Mouse (Mus musculus): ENCODE results near the gene Grb10.

DNA sequence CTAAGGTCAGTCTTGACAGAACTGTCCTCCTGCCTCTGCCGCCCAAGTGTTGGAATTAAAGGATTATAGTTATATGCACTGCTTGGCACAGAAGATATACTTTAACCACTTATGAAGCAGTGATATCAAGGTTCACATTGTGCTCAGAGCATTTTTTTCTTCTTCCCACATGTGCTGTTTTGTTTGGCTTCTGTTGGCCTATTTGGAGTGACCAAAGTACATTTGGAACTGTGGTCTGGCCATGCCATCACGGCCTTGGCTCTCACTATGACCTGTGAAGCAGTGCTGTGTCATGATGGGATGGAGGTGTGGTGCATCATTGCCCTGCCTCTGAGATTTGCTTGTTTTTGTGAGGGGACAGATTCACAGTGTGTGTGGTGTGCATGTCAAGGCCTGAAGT lies 109.9 kb downstream of the Grb10 start:
- no peak for TF ChIP-seq CTCF (IDR thresholded peaks at IDR 0.05; ENCODE audit: extremely low read depth, insufficient read depth, low read length)
- no peak for TF ChIP-seq POLR2A (IDR thresholded peaks at IDR 0.05; ENCODE audit: extremely low read depth, insufficient read depth, low read length)

Data from cortical plate, adult 2 months (tissue).